9 mouse cellular contexts compared by ENCODE assay signal in genomic region chr7:64011563-64012267, GRCm38 (mm10).
A peak's percentile ranks its signal among the peaks of the same experiment; 100 is the strongest.
DNase-seq lines count a peak whose midpoint lies in the region; ATAC-seq and TF ChIP-seq lines count a peak whose summit lies in the region.
"Had no signal": no experiment of that assay in that cellular context is flagged by ENCODE, and none has a peak within 500 bp of the region (broad histone marks: within the 10 kb centered on the region; RNA-seq: fewer than 3 reads in every experiment).

No protein-coding gene starts in this region.

- H3K9ac ChIP-seq in intestine, postnatal 0 days (ENCODE audit: low read depth, low read length), result no peak overlapping the region
- H3K9ac ChIP-seq in neural tube, embryonic 15.5 days (replicated peaks), result no peak overlapping the region
- H3K9ac ChIP-seq: limb, embryonic 12.5 days had no signal

- no peak for TF ChIP-seq POLR2A in bone marrow, adult 2 months (IDR thresholded peaks at IDR 0.05; ENCODE audit: borderline replicate concordance, control insufficient read depth, low read depth, low read length)

- H3K27ac ChIP-seq in bone marrow, adult 2 months (ENCODE audit: control insufficient read depth, insufficient read depth, low read depth, low read length, poor library complexity), result peak overlapping the region; percentile 97
- H3K27ac ChIP-seq in intestine, postnatal 0 days (ENCODE audit: low read depth, low read length), result no peak overlapping the region
- H3K27ac ChIP-seq in neural tube, embryonic 15.5 days (replicated peaks), result no peak overlapping the region
- H3K27ac ChIP-seq: limb, embryonic 12.5 days had no signal

- H3K9me3 ChIP-seq in intestine, postnatal 0 days (ENCODE audit: control insufficient read depth), result no peaks in the 10 kb centered on the region
- no peaks in the 10 kb centered on the region for H3K9me3 ChIP-seq in neural tube, embryonic 15.5 days (replicated peaks)
- H3K9me3 ChIP-seq: limb, embryonic 12.5 days had no signal

- H3K4me2 ChIP-seq in intestine, postnatal 0 days (replicated peaks; ENCODE audit: low read depth), result no peak overlapping the region
- H3K4me2 ChIP-seq in neural tube, embryonic 15.5 days, result no peak overlapping the region
- H3K4me2 ChIP-seq: limb, embryonic 12.5 days had no signal

- TF ChIP-seq CTCF in bone marrow, adult 2 months (IDR thresholded peaks at IDR 0.05; ENCODE audit: control insufficient read depth, insufficient read depth, low read length), result no peak
- TF ChIP-seq CTCF in intestine, postnatal 0 days (IDR thresholded peaks at IDR 0.05; ENCODE audit: low read depth), result no peak

- 2% methylated on average over 13 of the region's 13 CpGs for WGBS in bone marrow, adult 2 months
- WGBS in intestine, postnatal 0 days, result 42% methylated on average over 13 of the region's 13 CpGs
- WGBS in neural tube, embryonic 15.5 days, result 80% methylated on average over 13 of the region's 13 CpGs

- H3K4me3 ChIP-seq in bone marrow, adult 2 months (replicated peaks; ENCODE audit: control insufficient read depth, low read depth, low read length), result peak overlapping the region; percentile 55
- no peak overlapping the region for H3K4me3 ChIP-seq in intestine, postnatal 0 days (ENCODE audit: low read depth, low read length)
- H3K4me3 ChIP-seq in neural tube, embryonic 15.5 days (replicated peaks), result no peak overlapping the region
- H3K4me3 ChIP-seq: limb, embryonic 12.5 days had no signal

- peak; percentile 93 for DNase-seq in heart, adult 11 months
- DNase-seq in heart, adult 8-10 months (ENCODE audit: low spot score), result no peak
- DNase-seq in naive thymus-derived CD4-positive, alpha-beta T cell, adult 2 months (ENCODE audit: low read depth), result peak; percentile 90
- no peak for DNase-seq in MN1 (ENCODE audit: low spot score)
- no peak for DNase-seq in frontal cortex, postnatal 14 days (ENCODE audit: low spot score in 2 of 2)

- peaks cover 10% of the 10 kb centered on the region for H3K4me1 ChIP-seq in bone marrow, adult 2 months (ENCODE audit: control insufficient read depth, insufficient read depth, low read length)
- H3K4me1 ChIP-seq in intestine, postnatal 0 days (replicated peaks; ENCODE audit: control insufficient read depth, insufficient read depth, low read length), result no peaks in the 10 kb centered on the region
- H3K4me1 ChIP-seq in neural tube, embryonic 15.5 days, result no peaks in the 10 kb centered on the region
- H3K4me1 ChIP-seq: limb, embryonic 12.5 days had no signal

- H3K36me3 ChIP-seq in intestine, postnatal 0 days (ENCODE audit: control insufficient read depth, insufficient read depth), result no peaks in the 10 kb centered on the region
- no peaks in the 10 kb centered on the region for H3K36me3 ChIP-seq in neural tube, embryonic 15.5 days
- H3K36me3 ChIP-seq: limb, embryonic 12.5 days had no signal

- ATAC-seq in intestine, postnatal 0 days, result peak; percentile 43; the same call in 1 of the 2 replicates
- no peak for ATAC-seq in neural tube, embryonic 15.5 days (ENCODE audit: low FRiP score)

- no peaks in the 10 kb centered on the region for H3K27me3 ChIP-seq in intestine, postnatal 0 days (replicated peaks; ENCODE audit: control insufficient read depth, insufficient read depth, low read length)
- H3K27me3 ChIP-seq in neural tube, embryonic 15.5 days (replicated peaks), result no peaks in the 10 kb centered on the region
- H3K27me3 ChIP-seq: limb, embryonic 12.5 days had no signal

Comparison
In these comparisons a context has a peak if more than half of its experiments do, and no peak if none do; other contexts are left out.
1. DNase-seq: peak in heart, adult 11 months (single experiment) and naive thymus-derived CD4-positive, alpha-beta T cell, adult 2 months (single experiment); none in heart, adult 8-10 months (single experiment), MN1 (single experiment) and frontal cortex, postnatal 14 days (0 of 2).